Mouse (Mus musculus): ENCODE results near the gene Tusc2. TPM values are rescaled to one million over a fixed set of nuclear protein-coding genes. Genes with fewer than 3 reads are reported as not detected.
"Not testable (repeated sequence)": the region's sequence is repeated elsewhere in the genome, so short reads cannot be mapped to it uniquely, and the experiment has no call there.

The Tusc2 gene
- polyA plus RNA-seq, 1 experiment from 2014 or later = 43.6 TPM

- ATAC-seq (ENCODE audit: insufficient number of reproducible peaks, low FRiP score, low TSS enrichment, low read depth) = no peak
- no peaks in the 10 kb centered on the region for H3K9me3 ChIP-seq (replicated peaks)
- 23% methylated on average over 13 of the region's 13 CpGs for WGBS
- H3K4me2 ChIP-seq (replicated peaks) = peak overlapping the region; percentile 61
- H3K36me3 ChIP-seq = peaks cover 48% of the 10 kb centered on the region
- H3K4me1 ChIP-seq = peaks cover 48% of the 10 kb centered on the region
- H3K27ac ChIP-seq (replicated peaks) = peak overlapping the region; percentile 92
- H3K4me3 ChIP-seq (replicated peaks) = peak overlapping the region; percentile 88
- peak overlapping the region; percentile 70 for H3K9ac ChIP-seq
- no peaks in the 10 kb centered on the region for H3K27me3 ChIP-seq
Observed at GRCm38 (mm10) chr9:107570016-107570415, 7.0 kb downstream of the Tusc2 start.

- Histone ChIP-seq H3K27me3 (no peaks in the 10 kb centered on the region), H3K4me3 (replicated peaks) (peak overlapping the region; percentile 88), H3K9ac (no peak overlapping the region), H3K4me2 (replicated peaks) (peak overlapping the region; percentile 61), H3K4me1 (peaks cover 51% of the 10 kb centered on the region), H3K27ac (replicated peaks) (no peak overlapping the region), H3K9me3 (replicated peaks) (no peaks in the 10 kb centered on the region), H3K36me3 (peaks cover 42% of the 10 kb centered on the region)
- WGBS = 88% methylated on average over 21 of the region's 21 CpGs
- ATAC-seq (ENCODE audit: insufficient number of reproducible peaks, low FRiP score, low TSS enrichment, low read depth) = no peak
Observed at GRCm38 (mm10) chr9:107570845-107571244, 7.8 kb downstream of the Tusc2 start.

- no peaks in the 10 kb centered on the region for H3K9me3 ChIP-seq (replicated peaks)
- ATAC-seq (ENCODE audit: insufficient number of reproducible peaks, low FRiP score, low TSS enrichment, low read depth) = no peak
- H3K36me3 ChIP-seq = peaks cover 42% of the 10 kb centered on the region
- H3K27me3 ChIP-seq = no peaks in the 10 kb centered on the region
- no peak overlapping the region for H3K9ac ChIP-seq
- H3K4me2 ChIP-seq (replicated peaks) = no peak overlapping the region
- H3K4me1 ChIP-seq = peaks cover 54% of the 10 kb centered on the region
- 92% methylated on average over 22 of the region's 22 CpGs for WGBS
- H3K27ac ChIP-seq (replicated peaks) = no peak overlapping the region
- peak overlapping the region; percentile 88; the same call in 1 of the 2 replicates for H3K4me3 ChIP-seq (replicated peaks)
Observed at GRCm38 (mm10) chr9:107571534-107572326, 8.7 kb downstream of the Tusc2 start.

GRCm38 (mm10) chr9:107572327-107572662, 9.2 kb downstream of the Tusc2 start:
- Histone ChIP-seq H3K4me3 (replicated peaks) (no peak overlapping the region), H3K9ac (no peak overlapping the region), H3K4me1 (peaks cover 56% of the 10 kb centered on the region), H3K27me3 (no peaks in the 10 kb centered on the region), H3K4me2 (replicated peaks) (no peak overlapping the region), H3K27ac (replicated peaks) (no peak overlapping the region), H3K9me3 (replicated peaks) (no peaks in the 10 kb centered on the region), H3K36me3 (peaks cover 42% of the 10 kb centered on the region)
- no peak for ATAC-seq (ENCODE audit: insufficient number of reproducible peaks, low FRiP score, low TSS enrichment, low read depth)
- 95% methylated on average over 2 of the region's 2 CpGs for WGBS

GRCm38 (mm10) chr9:107573774-107574173, 10.7 kb downstream of the Tusc2 start:
- 85% methylated on average over 6 of the region's 6 CpGs for WGBS
- not testable (repeated sequence) for H3K4me2 ChIP-seq (replicated peaks); H3K27me3 ChIP-seq; H3K4me3 ChIP-seq (replicated peaks); ATAC-seq (ENCODE audit: insufficient number of reproducible peaks, low FRiP score, low TSS enrichment, low read depth); H3K27ac ChIP-seq (replicated peaks); H3K9ac ChIP-seq; H3K9me3 ChIP-seq (replicated peaks)
- peaks cover 58% of the 10 kb centered on the region for H3K4me1 ChIP-seq
- H3K36me3 ChIP-seq = peaks cover 42% of the 10 kb centered on the region

GRCm38 (mm10) chr9:107575579-107576356, 12.7 kb downstream of the Tusc2 start:
- 0 out of 2 replicates have a peak overlapping the region, but pooled peaks have one; percentile 57 for H3K4me2 ChIP-seq (replicated peaks)
- 65% methylated on average over 14 of the region's 14 CpGs for WGBS
- H3K9me3 ChIP-seq (replicated peaks) = no peaks in the 10 kb centered on the region
- H3K4me3 ChIP-seq (replicated peaks) = 0 out of 2 replicates have a peak overlapping the region, but pooled peaks have one; percentile 45
- H3K4me1 ChIP-seq = peaks cover 64% of the 10 kb centered on the region
- H3K36me3 ChIP-seq = peaks cover 39% of the 10 kb centered on the region
- no peak for ATAC-seq (ENCODE audit: insufficient number of reproducible peaks, low FRiP score, low TSS enrichment, low read depth)
- H3K9ac ChIP-seq = no peak overlapping the region
- peak overlapping the region; percentile 91 for H3K27ac ChIP-seq (replicated peaks)
- H3K27me3 ChIP-seq = no peaks in the 10 kb centered on the region

GRCm38 (mm10) chr9:107576357-107577107, 13.5 kb downstream of the Tusc2 start, which contains the start of gene Hyal1:
Gene Hyal1 (plus strand): TSS chr9:107576927.
- H3K27me3 ChIP-seq = no peaks in the 10 kb centered on the region
- 14% methylated on average over 16 of the region's 16 CpGs for WGBS
- peak within 1 kb of the TSS; percentile 45 for H3K4me3 ChIP-seq (replicated peaks)
- H3K4me2 ChIP-seq (replicated peaks) = peak within 1 kb of the TSS; percentile 57
- peaks cover 32% of the 10 kb centered on the region for H3K36me3 ChIP-seq
- 0 out of 2 replicates have a peak within 1 kb of the TSS, but pooled peaks have one; percentile 24 for H3K9ac ChIP-seq
- ATAC-seq (ENCODE audit: insufficient number of reproducible peaks, low FRiP score, low TSS enrichment, low read depth) = peak; percentile 64
- H3K4me1 ChIP-seq = peaks cover 62% of the 10 kb centered on the region
- H3K27ac ChIP-seq (replicated peaks) = peak within 1 kb of the TSS; percentile 91
- no peaks in the 10 kb centered on the region for H3K9me3 ChIP-seq (replicated peaks)

- Histone ChIP-seq H3K27me3 (no peaks in the 10 kb centered on the region), H3K4me2 (replicated peaks) (no peak overlapping the region; the same call in 1 of the 2 replicates), H3K4me3 (replicated peaks) (no peak overlapping the region), H3K9ac (no peak overlapping the region), H3K9me3 (replicated peaks) (no peaks in the 10 kb centered on the region), H3K4me1 (peaks cover 65% of the 10 kb centered on the region), H3K36me3 (peaks cover 22% of the 10 kb centered on the region), H3K27ac (replicated peaks) (no peak overlapping the region)
- no peak for ATAC-seq (ENCODE audit: insufficient number of reproducible peaks, low FRiP score, low TSS enrichment, low read depth)
- WGBS = 92% methylated on average over 10 of the region's 10 CpGs
Observed at GRCm38 (mm10) chr9:107577871-107578270, 14.8 kb downstream of the Tusc2 start.

GRCm38 (mm10) chr9:107578587-107578986, 15.5 kb downstream of the Tusc2 start, which contains the start of gene Naa80:
Gene Naa80 (plus strand): TSS chr9:107578887.
- H3K9ac ChIP-seq = no peak within 1 kb of the TSS

GRCm38 (mm10) chr9:107579023-107579900, 16.2 kb downstream of the Tusc2 start:
- Histone ChIP-seq H3K9me3 (replicated peaks) (no peaks in the 10 kb centered on the region), H3K4me3 (replicated peaks) (0 out of 2 replicates have a peak overlapping the region, but pooled peaks have one; percentile 65), H3K27me3 (no peaks in the 10 kb centered on the region), H3K9ac (no peak overlapping the region), H3K36me3 (peaks cover 24% of the 10 kb centered on the region), H3K4me2 (replicated peaks) (peak overlapping the region; percentile 73; the same call in 1 of the 2 replicates), H3K27ac (replicated peaks) (peak overlapping the region; percentile 97), H3K4me1 (peaks cover 65% of the 10 kb centered on the region)
- WGBS = 91% methylated on average over 14 of the region's 14 CpGs
- no peak for ATAC-seq (ENCODE audit: insufficient number of reproducible peaks, low FRiP score, low TSS enrichment, low read depth)

More at GRCm38 (mm10) chr9:107578587-107578986, 15.5 kb downstream of the Tusc2 start, which contains the start of gene Naa80:
- H3K9me3 ChIP-seq (replicated peaks) = no peaks in the 10 kb centered on the region
- H3K4me1 ChIP-seq = peaks cover 65% of the 10 kb centered on the region
- no peaks in the 10 kb centered on the region for H3K27me3 ChIP-seq
- peaks cover 22% of the 10 kb centered on the region for H3K36me3 ChIP-seq
- 74% methylated on average over 3 of the region's 3 CpGs for WGBS
- H3K27ac ChIP-seq (replicated peaks) = peak within 1 kb of the TSS; percentile 97
- ATAC-seq (ENCODE audit: insufficient number of reproducible peaks, low FRiP score, low TSS enrichment, low read depth) = no peak
- H3K4me3 ChIP-seq (replicated peaks) = 0 out of 2 replicates have a peak within 1 kb of the TSS, but pooled peaks have one; percentile 65
- peak within 1 kb of the TSS; percentile 73 for H3K4me2 ChIP-seq (replicated peaks)

Data from embryonic facial prominence, embryonic 15.5 days (tissue).